Mouse (Mus musculus): ENCODE data around the gene Olfr1353.

DNA sequence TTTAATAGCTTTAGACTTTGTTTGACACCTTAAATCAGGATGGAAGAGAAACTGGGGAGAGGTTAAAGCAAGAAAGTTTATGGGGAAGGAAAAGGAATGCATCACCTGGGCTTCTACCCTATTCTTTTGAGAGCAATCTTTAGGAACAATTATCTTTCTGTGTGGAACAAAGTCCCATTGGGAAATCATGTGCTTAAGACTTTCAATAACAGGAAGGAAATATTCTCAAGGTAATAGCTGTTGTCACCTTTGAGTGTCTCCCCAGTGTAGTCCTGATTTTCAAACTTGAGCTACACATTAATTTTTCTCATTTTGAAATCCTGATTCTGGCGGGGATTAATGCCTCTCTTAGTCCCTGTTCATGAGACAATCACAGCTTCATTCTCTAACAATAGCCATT lies 49.1 kb downstream of the Olfr1353 start, which contains the start of gene Olfr1351:
- TF ChIP-seq ZC3H11A (IDR thresholded peaks at IDR 0.05; ENCODE audit: borderline replicate concordance, low read depth, low read length), result no peak
- TF ChIP-seq MAFK (IDR thresholded peaks at IDR 0.05; ENCODE audit: insufficient read depth, low read depth, low read length), result no peak

All from ES-E14 (cell line).